Mouse (Mus musculus) midbrain, embryonic 15.5 days (tissue): ENCODE results near the gene Pde12. TPM values are rescaled to one million over a fixed set of nuclear protein-coding genes. Genes with fewer than 3 reads are reported as not detected.
A peak's percentile ranks its signal among the peaks of the same experiment; 100 is the strongest.

Experiments
- ATAC-seq: fragments of 200-750 bp; cut with Nextera tagmentation; replicated peaks from 2 replicates; pipeline ENCODE4 v1.8.0; 2017; ENCODE audit warnings: moderate TSS enrichment
- H3K27ac ChIP-seq: fragments of 300-500 bp; sonication (generic); 2 replicates; pipeline ENCODE4 v1.5.1; 2015; ENCODE audit warnings: mild to moderate bottlenecking, inconsistent platforms
- H3K27me3 ChIP-seq: fragments of 300-500 bp; sonication (generic); replicated peaks from 2 replicates; pipeline ENCODE4 v1.6.1; 2015; ENCODE audit warnings: inconsistent platforms
- H3K36me3 ChIP-seq: fragments of 300-500 bp; sonication (generic); replicated peaks from 2 replicates; pipeline ENCODE4 v1.6.1; 2015; ENCODE audit warnings: inconsistent platforms
- H3K4me1 ChIP-seq: fragments of 300-500 bp; sonication (generic); 2 replicates; pipeline ENCODE4 v1.6.1; 2015; ENCODE audit warnings: inconsistent platforms
- H3K4me2 ChIP-seq: fragments of 300-500 bp; sonication (generic); 2 replicates; pipeline ENCODE4 v1.6.1; 2015; ENCODE audit warnings: inconsistent platforms, mild to moderate bottlenecking, moderate library complexity
- H3K4me3 ChIP-seq: fragments of 300-500 bp; sonication (generic); 2 replicates; pipeline ENCODE4 v1.5.1; 2015; ENCODE audit warnings: mild to moderate bottlenecking, inconsistent platforms
- H3K9ac ChIP-seq: fragments of 300-500 bp; sonication (generic); 2 replicates; pipeline ENCODE4 v1.6.1; 2015; ENCODE audit warnings: mild to moderate bottlenecking, inconsistent platforms
- H3K9me3 ChIP-seq: fragments of 300-500 bp; sonication (generic); 2 replicates; pipeline ENCODE4 v1.6.1; 2016; ENCODE audit warnings: inconsistent platforms
- WGBS: fragments of 180-500 bp; shearing (Covaris S2); methylation state at CpG from one replicate; pipeline ENCODE4 v1.1.7; 2015; ENCODE audit warnings: mixed read lengths; 5-methylcytosine and 5-hydroxymethylcytosine counted together
- microRNA-seq: library from miRNA; unstranded; fragments of <30 nt; microRNA quantifications from one replicate; pipeline ENCODE4, GENCODE M21; 2016
- polyA plus RNA-seq: library from polyadenylated mRNA; unstranded; fragments of >200 nt; fragmentation: Nextera tagmentation; extraction: Ambion mirVana; gene quantifications from 2 replicates; pipeline ENCODE4 v1.2.1, GENCODE M21; 2015

Pde12 gene
- polyA plus RNA-seq, 1 experiment from 2014 or later, result 12.7 TPM

DNA sequence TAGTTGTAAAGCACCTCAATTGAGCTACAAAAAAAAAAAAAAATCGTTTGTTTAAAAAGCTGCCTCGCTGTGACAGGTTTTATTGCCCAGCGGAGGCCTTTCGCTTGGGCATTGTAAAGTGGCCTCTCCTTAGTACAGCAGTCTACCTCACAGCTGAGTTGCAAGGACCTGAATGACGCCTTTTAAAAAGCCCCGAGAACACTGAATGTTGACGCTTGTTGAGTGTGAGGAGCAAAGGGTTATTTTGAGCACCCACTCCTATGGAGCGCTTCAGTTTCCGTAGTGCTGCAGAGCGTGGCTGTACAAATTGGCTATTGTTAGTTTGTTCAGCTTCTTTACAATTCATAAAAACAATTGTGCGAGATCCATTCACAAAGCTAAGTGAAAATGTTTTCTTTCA is 30.4 kb downstream of the Pde12 start:
- peak overlapping the region; percentile 96 for H3K27ac ChIP-seq
- no peak for ATAC-seq
- no peaks in the 10 kb centered on the region for H3K27me3 ChIP-seq

DNA sequence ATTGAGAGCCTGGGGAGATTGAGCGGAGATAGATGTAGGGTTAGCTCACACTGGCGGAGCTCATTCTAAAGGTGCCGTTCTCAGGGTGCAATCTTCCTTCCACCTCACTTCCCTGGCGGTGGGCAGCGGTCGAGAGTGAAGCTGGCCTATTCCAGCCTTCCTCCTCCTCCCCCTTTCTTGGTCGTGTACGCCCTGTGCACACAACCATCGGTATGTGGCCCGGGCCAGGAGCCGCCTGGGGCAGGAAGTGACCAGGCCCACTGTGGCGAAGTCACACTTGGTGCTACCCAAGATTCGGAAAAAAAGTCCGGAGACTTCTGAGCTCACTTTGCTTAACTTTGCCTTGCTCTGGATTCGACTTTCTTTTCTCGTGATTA is 31.0 kb downstream of the Pde12 start:
- Histone ChIP-seq H3K4me3 (peak overlapping the region; percentile 98), H3K36me3 (no peaks in the 10 kb centered on the region), H3K4me2 (peak overlapping the region; percentile 89), H3K9ac (peak overlapping the region; percentile 92), H3K9me3 (no peaks in the 10 kb centered on the region), H3K4me1 (peaks cover 25% of the 10 kb centered on the region), H3K27ac (peak overlapping the region; percentile 96), H3K27me3 (no peaks in the 10 kb centered on the region)
- peak; percentile 10 for ATAC-seq
- under 1% methylated on average over 16 of the region's 16 CpGs for WGBS

More for the DNA sequence above, 30.4 kb downstream of the Pde12 start:
- H3K9me3 ChIP-seq, result no peaks in the 10 kb centered on the region
- H3K36me3 ChIP-seq, result no peaks in the 10 kb centered on the region
- H3K9ac ChIP-seq, result peak overlapping the region; percentile 92
- peak overlapping the region; percentile 89 for H3K4me2 ChIP-seq
- 4% methylated on average over 11 of the region's 11 CpGs for WGBS
- peaks cover 26% of the 10 kb centered on the region for H3K4me1 ChIP-seq
- H3K4me3 ChIP-seq, result peak overlapping the region; percentile 98

DNA sequence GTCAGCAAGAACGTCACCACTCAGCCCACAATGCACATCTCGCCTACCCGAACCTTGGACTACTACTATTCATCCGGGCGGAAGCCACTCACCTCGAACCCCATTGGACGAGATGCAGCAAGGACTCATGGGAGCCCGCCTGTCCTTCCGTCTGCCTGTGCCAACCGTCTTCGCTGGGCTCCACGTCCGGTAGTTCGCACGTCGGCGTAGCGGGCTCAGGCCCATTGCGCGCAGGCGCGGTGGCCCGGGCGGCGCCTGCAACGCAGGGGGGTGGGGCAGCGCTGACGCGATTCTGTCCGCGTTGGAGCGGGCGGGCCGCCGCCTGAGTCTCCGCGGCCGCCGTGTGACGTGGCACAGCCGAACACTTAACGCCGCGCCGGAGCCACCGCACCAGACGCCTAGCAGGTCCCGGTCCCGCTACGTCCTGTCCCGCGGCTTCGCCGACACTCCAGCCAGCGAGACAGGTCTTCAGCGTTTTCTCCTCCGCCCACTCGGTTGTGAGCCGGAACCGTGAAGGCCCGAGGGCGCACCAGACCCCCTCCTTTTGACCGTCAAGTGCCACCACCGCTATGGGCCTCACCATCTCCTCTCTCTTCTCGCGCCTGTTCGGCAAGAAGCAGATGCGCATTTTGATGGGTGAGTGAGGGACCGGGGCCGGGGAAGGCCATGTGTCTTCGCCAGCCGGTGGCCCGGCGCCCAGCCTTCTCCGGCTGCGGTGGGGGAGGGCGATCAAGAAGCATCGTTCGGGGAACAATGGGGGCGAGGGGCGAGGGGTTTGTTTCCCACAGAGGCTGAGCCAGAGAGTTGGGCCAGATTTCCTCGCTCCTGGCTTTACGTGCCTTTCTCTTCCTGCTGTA is 31.6 kb downstream of the Pde12 start, which contains the start of gene Arf4:
TSS of gene Arf4 (plus strand) at position 224 of the 857 bp plus-strand sequence.
- under 1% methylated on average over 83 of the region's 83 CpGs for WGBS
- peak within 1 kb of the TSS; percentile 98 for H3K4me3 ChIP-seq
- H3K9me3 ChIP-seq, result no peaks in the 10 kb centered on the region
- no peaks in the 10 kb centered on the region for H3K36me3 ChIP-seq
- H3K27me3 ChIP-seq, result no peaks in the 10 kb centered on the region
- peak; percentile 99 for ATAC-seq
- H3K9ac ChIP-seq, result peak within 1 kb of the TSS; percentile 92
- peaks cover 25% of the 10 kb centered on the region for H3K4me1 ChIP-seq
- peak within 1 kb of the TSS; percentile 96 for H3K27ac ChIP-seq
- peak within 1 kb of the TSS; percentile 89 for H3K4me2 ChIP-seq

DNA sequence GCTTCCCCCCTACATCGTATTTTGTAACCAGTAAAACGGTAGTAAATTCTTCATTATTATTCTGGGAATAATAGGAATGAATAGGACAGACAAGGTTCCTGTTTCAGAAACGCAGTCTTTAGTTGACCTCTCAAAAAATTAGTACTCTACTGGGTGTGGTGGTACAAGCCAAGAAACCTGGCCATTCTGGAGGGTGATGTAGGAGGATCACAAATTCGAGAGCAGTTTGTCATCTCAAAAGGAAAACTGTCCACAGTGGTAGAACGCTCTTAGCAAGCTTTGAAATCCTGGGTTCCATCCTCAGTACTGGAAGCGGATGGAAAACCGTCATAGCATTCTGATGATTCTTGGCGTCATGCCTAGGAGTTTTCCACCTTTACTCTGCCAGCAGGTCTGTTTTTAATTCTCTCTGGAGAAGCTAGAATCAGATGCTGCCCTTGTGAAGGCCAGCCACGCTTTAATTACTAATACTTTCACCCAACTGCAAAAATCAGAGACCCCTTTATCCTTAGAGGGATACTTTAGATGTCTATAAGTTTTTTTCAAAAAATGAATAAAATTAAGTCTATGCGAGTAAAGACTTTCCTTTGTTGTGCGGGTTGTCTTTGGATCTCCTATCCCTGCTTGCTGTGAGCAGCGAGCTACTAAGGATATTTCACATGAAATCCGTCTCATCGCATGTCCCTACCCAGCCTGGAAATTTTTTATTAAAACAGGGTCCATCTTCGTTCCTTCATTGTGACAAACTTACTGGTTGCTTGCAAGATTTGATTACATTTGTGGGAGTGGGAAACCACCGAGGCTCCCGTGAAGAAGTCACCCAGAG is 32.4 kb downstream of the Pde12 start:
- WGBS, result 31% methylated on average over 17 of the region's 17 CpGs
- Histone ChIP-seq H3K4me3 (peak overlapping the region; percentile 98), H3K27me3 (no peaks in the 10 kb centered on the region), H3K9ac (peak overlapping the region; percentile 49), H3K27ac (peak overlapping the region; percentile 96), H3K4me2 (peak overlapping the region; percentile 57), H3K36me3 (peaks cover 6% of the 10 kb centered on the region; the same call in 1 of the 2 replicates), H3K9me3 (no peaks in the 10 kb centered on the region), H3K4me1 (peaks cover 25% of the 10 kb centered on the region)
- ATAC-seq, result peak; percentile 53

DNA sequence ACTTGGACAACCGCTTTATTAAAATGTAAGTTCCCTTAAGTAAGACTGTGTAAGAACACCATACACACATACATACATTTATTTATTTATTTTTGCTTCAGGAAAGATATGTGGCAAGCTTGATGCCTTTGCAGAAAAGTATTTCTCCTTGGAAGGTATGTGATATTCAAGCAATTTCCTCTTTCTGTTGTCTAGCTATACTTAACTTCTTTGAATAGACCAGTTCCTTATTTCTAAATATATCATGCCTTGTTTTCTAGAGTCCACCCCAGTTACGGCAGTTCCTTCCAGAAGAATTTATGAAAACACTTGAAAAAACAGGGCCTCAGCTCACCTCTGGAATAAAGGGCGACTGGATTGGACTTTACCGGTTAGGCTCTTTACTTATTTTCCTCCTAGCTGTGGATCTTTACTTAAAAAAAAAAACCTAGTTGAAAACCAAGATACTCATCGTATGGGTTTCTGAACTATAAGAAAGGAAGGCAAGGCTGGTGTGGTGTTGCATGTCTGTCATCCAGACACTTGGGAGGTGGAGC is 43.0 kb downstream of the Pde12 start:
- H3K9ac ChIP-seq, result no peak overlapping the region
- no peaks in the 10 kb centered on the region for H3K4me1 ChIP-seq
- H3K9me3 ChIP-seq, result no peaks in the 10 kb centered on the region
- peaks cover 48% of the 10 kb centered on the region for H3K36me3 ChIP-seq
- no peak overlapping the region for H3K27ac ChIP-seq
- no peak for ATAC-seq
- no peak overlapping the region for H3K4me2 ChIP-seq
- H3K27me3 ChIP-seq, result no peaks in the 10 kb centered on the region
- 95% methylated on average over 5 of the region's 5 CpGs for WGBS
- no peak overlapping the region for H3K4me3 ChIP-seq

DNA sequence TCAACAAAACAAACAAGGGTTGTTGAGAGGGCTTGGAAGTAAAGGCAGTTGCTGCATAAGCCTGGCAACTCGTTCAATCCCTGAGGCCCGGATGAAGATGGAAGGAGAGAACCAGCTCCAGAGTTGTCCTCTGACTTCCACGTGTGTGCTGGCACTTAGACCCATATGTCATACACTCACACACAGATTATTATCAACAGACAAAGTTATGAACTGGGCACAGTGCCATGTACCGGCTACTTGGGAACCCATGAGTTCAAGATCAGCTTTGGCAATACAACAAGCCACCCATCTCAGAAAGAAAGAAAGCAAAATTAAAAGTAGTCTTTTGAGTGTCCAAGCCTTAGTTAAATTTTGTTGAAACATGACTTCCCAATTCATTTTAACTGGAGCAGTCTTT is 44.4 kb downstream of the Pde12 start:
- no peak overlapping the region for H3K27ac ChIP-seq
- no peak for ATAC-seq
- no peaks in the 10 kb centered on the region for H3K27me3 ChIP-seq
- no peaks in the 10 kb centered on the region for H3K9me3 ChIP-seq
- H3K4me3 ChIP-seq, result no peak overlapping the region
- peaks cover 54% of the 10 kb centered on the region for H3K36me3 ChIP-seq
- no peaks in the 10 kb centered on the region for H3K4me1 ChIP-seq
- no peak overlapping the region for H3K4me2 ChIP-seq
- 93% methylated on average over 4 of the region's 4 CpGs for WGBS
- no peak overlapping the region for H3K9ac ChIP-seq

DNA sequence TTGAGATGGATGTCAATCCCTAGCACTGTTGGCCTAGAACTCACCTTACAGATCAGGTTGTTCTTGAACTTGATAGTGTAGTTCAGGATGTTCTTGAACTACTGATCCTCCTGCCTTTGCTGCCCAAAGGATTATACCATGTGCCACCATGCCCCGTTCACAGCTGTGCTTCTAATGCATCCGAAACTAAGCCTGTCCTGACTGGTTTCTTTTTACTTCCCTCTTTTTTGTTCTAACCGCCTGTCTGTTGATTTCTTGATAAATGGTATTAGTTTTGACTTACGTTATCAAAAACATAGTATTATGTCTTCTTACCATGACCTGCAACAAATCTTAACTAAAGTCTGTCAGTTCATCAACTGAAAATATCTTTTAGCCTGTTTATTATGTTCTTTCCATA is 59.0 kb downstream of the Pde12 start:
- Histone ChIP-seq H3K4me1 (no peaks in the 10 kb centered on the region), H3K9me3 (no peaks in the 10 kb centered on the region), H3K36me3 (peaks cover 52% of the 10 kb centered on the region; the same call in 1 of the 2 replicates), H3K27ac (no peak overlapping the region), H3K4me2 (no peak overlapping the region), H3K27me3 (no peaks in the 10 kb centered on the region), H3K9ac (no peak overlapping the region), H3K4me3 (no peak overlapping the region)
- ATAC-seq, result no peak
- 96% methylated on average over 4 of the region's 4 CpGs for WGBS

Small RNAs within 50 kb of the gene (microRNA-seq; reads per million reads assigned to microRNA genes)
- gene Mir7672, result not detected

Other genes with a start within 250 kb of the Pde12 start
- gene Slmap, start 135.0 kb downstream of the Pde12 start, polyA plus RNA-seq, result 12.6 and 13.1 TPM in 2 replicates
- 17.4 and 18.5 TPM in 2 replicates for gene Dennd6a, start 96.0 kb downstream of the Pde12 start, polyA plus RNA-seq
- 501 and 512 TPM in 2 replicates for gene Arf4, start 31.8 kb downstream of the Pde12 start, polyA plus RNA-seq
- 0.14 and 0.28 TPM in 2 replicates for gene Dnah12, start 23.4 kb upstream of the Pde12 start, polyA plus RNA-seq
- 0.18 and 0.48 TPM in 2 replicates for gene Asb14, start 224.7 kb upstream of the Pde12 start, polyA plus RNA-seq